Mouse (Mus musculus): Measurements from ENCODE around the gene Ikzf3.

The Ikzf3 gene

DNA sequence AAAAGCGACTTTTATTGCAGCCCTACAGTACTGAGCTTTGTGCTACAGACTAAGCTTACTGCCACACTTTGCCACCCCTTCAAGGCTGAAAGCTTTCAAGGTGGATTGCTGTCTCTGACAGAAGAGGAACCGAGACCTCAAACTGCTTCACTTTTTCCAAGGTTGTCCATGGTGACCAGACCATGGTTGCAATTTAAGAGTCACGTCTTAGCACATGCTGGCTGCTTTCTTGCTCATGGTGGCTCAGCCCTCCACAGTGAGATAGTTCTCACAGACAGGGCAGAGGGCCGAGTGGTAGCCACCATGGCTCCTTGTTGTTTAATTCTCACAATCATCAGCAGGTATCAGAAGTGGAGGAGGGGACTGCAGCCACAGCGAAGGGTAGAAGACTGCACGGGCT lies 75.0 kb downstream of the Ikzf3 start:
- DNase-seq: no peak

DNA sequence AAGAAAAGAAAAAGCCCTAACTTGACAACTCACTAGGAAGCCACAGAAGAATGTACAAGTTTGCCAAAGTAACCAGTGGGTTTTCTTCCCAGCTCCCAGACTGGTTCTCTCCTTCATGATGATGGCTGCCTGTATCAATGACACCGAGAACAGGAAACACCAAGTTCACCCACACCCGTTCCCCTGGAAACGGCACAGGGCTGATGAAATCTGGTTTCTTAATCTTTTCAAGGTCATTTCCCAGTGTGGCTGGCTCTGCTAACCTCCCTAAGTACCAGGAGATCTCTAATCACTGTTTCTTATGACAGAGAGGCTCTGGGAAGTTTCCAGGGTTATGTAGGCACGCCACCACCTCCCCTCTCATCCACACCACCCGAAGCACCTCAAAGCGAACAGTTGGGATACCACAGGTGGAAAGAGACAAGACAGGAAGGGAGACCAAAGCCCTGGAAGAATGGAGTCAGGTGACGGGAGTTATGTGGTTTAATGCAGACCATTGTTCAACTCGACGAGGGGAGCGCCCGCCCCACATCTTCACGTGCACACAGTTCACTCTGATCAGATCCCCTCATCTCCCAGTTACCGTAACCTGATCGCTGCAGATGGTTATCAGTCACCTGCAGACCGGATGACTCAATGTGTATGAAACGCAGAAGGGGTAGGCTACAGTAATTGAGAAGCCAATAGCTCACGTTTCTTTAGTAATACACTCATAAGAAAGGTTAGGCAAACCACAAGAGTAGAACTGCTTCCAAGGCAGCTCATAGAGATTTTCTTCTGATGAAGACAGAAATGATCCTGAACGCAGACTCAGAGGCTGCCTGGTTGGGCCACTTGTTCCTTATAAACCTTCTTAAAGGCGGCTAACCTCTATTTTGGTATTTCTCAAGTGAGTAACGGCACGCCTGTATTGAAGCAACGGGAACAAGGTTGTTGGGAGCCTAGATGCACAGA lies 75.8 kb downstream of the Ikzf3 start:
- no peak for DNase-seq

GRCm38 (mm10) chr11:98464516-98464915 lies 81.3 kb downstream of the Ikzf3 start:
- no peak for DNase-seq

- DNase-seq: no peak
Measured at GRCm38 (mm10) chr11:98463911-98464310, 81.9 kb downstream of the Ikzf3 start.

- no peak for DNase-seq
Measured at GRCm38 (mm10) chr11:98462255-98462654, 83.6 kb downstream of the Ikzf3 start.

DNA sequence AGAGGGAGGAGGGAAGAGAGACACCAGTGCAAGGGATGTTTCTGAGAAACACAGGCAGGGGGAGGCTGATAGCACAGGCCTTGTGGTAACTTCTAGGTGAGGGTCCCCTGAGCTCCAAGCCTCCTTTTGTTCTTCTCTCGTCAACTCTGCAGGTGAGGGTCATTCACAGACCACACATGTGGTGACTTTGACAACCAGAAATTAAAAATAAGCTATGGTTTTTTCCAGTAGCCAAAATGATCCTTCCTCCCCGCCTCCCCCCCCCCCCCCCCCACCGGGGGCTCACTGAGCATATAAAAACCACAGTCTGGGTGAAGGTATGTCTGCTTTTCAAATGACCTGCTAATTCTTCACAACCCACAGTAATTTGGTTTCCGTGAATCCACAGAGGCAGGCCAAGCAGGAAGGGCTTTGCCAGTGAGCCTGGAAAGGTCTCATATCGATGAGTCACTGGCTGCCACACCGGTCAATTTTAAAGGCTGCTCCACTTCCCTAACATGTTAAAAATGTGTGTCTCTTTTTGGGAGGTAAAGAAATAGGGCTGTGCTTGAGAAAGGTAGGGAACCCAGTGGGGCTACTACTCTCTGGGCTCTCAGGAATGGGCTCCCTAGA lies 84.6 kb downstream of the Ikzf3 start:
- DNase-seq: no peak

DNA sequence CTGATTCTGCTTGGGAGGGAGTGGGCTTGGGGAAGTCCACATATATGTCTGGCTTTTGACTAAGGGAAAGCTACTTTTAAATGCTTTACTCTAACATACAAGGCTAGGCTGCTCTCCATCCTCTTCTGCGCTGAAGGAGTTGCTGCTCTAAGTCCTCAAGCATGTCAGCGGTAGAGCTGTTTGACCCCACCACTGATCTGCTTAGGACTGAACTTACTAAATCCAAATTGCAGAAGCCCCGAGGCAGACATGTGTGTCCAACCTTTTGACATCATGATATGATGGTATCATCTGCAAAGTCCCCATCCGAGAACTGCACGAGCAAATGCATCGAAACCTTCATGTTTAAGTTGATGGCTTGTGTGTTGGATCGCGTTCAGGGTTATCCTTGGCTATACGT lies 86.0 kb downstream of the Ikzf3 start:
- DNase-seq: no peak

GRCm38 (mm10) chr11:98459071-98459741 lies 86.6 kb downstream of the Ikzf3 start:
- no peak for DNase-seq

GRCm38 (mm10) chr11:98458121-98458990 lies 87.5 kb downstream of the Ikzf3 start:
- DNase-seq: peak in 1 of 2 experiments; percentile 6

DNA sequence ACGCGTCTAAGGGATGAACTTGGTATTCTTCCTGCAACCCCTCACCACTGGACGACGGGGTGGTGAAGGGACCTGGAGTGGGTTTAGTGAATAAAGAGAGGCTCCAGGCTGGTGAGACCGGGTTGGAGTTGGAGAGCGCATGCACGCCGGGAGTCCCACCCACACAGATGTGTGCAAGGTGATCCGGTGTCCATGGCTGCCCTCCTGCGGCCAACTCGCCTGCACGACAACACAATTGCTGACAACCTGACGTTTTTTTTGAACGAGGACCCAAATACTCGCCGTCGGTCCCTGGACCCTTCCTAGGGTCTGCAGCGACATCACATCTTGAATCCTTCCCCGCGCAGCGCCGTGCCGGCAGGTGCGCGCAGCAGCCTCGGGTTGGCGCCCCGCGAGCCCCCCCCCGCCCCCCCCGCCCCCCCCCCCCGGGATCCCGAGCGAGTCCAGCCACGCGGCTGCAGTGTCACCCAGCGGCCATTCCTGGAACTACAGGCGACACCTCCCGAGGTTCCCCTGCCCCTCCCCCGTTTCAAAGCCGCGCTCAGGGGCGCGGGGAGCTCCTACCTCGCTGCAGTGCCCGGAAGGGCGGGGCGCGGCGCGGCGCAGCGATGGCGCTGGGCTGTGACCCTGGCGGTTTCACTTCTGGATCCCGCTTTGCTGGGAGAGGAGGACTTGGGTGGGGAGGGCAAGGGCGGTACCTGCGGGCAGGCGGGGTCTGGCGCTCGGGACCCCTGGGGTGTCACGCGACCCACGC lies 88.3 kb downstream of the Ikzf3 start:
- peak; percentile 93 to 98 for DNase-seq

DNA sequence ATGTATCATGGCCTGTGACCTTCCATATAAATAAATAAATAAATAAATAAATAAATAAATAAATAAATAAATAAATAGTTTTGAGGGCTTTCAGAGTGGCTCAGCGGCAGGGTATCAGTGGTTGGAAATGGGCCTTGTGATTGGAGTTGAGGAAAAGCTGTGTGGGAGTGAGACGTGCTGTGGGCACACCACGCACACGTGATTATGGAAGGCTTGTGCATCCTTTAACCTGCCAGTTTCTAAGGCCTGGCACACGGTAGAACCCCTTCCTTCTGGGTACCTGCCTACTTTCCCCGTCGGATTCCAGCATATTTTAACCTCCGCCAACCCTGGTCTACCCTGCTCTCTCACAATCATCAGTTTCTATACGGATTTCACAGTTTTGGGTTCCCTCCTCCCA lies 88.9 kb downstream of the Ikzf3 start:
- DNase-seq: no peak

GRCm38 (mm10) chr11:98456545-98456944 lies 89.3 kb downstream of the Ikzf3 start:
- DNase-seq: no peak

DNA sequence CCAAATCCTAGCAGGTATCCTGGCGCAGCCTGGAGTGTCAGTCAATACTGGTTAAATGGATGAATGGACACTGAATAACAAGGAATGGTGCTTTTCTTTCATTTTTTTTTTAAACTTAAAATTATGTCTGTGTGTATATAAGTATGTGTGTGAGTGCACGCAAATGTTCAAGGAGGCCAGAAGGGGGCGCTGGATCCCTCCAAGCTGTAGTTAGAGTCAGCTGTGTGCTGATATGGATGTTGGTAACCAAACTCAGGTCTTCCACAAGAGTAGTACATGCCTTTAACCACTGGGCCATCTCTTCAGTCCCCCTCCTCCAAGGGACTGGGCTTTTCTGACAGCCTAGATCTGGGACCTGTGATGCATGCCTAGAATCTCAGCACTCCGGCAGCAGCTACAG lies 90.3 kb downstream of the Ikzf3 start:
- peak; percentile 10 to 50 for DNase-seq

GRCm38 (mm10) chr11:98449921-98450771 lies 95.7 kb downstream of the Ikzf3 start:
- peak; percentile 17 to 37 for DNase-seq

GRCm38 (mm10) chr11:98449419-98449818 lies 96.4 kb downstream of the Ikzf3 start:
- peak; percentile 14 to 39 for DNase-seq

DNA sequence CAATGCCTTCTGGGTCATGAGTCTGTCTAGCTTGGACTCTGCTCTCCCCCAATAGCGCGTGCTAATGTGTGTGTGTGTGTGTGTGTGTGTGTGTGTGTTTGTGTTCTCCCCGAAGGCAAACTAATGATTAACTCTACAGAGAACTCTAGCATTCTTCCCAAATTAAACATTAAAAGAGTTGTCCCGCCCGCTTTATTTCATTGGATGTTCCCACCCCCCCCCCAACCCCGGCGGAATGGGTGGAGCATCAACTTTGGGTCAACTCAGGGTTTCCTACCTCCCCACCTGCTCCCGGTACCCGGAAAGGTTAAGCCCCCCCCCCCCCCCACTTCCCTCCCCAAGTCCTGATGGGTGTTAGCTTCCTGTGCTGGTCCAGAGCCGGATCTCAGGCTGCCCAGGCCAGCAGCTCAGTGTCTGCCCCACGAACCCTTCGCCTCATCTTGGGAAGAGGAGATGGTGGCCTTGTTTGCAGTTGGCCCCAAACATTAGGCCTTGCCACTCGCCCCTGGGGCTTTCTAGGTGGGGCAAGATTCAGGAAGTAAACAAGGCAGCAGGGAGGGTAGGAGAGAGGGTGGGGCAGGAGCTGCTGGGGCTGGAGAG lies 97.5 kb downstream of the Ikzf3 start:
- DNase-seq: no peak

- DNase-seq: no peak
Measured at GRCm38 (mm10) chr11:98447475-98447834, 98.4 kb downstream of the Ikzf3 start.

GRCm38 (mm10) chr11:98446562-98447474 lies 99.0 kb downstream of the Ikzf3 start:
- peak; percentile 46 to 64 for DNase-seq

DNA sequence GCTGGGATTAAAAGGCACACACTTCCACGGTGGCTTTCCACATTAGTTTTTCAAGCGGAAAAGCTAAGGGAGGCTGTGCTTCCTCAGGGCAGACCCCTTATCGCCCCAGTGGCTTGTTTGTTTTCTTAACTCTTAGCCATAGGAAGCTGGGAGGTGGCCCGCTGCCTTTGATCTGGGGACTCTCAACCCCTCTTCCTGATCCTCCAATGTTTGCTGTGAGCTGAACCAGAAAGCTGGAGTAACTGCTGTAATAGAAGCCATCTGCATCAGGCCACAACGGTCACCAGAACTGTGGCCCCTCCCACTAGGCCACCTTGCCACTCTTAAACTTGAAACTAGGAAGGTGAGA lies 99.6 kb downstream of the Ikzf3 start, which contains the start of gene Grb7:
Grb7 (plus strand) TSS at position 182 of the 349 bp plus-strand sequence.
- DNase-seq: no peak
